Mouse (Mus musculus): Measurements from ENCODE around the gene Lrrc4c.

DNA sequence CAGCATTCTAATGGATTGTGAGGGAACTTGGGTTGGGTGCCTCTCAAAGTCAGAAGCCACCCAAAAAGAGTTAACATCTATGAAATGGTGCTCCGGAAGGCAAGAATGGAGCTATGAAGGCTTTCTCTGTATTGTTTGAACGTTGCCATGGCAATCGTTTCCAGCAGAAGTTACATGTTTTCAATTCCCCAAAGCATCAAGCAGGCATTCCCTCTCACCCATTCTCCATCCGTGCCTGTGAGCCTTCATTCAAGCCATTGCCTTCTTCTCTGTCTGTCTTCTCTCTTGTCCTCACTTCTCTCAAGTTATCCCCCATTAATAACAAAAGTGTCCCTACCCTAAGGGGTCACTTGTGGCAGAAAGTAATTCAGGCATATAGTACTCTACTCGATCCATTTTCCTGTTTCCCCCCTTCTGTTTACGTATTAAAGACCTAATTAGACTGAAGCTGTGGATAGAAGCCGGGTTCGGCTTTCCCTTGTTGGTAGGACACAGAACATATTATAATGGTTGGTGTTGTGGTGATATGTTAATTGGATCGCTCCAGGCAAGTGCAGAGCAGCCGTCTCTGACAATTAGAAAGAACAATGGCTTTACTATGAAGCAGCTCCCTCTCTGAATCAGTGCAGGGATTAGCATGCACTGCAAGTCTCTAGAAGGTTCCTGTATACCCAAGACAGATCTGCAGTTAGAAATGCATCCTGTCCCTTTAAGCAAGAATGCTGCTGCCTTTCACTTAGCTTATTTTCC lies 1160.4 kb downstream of the Lrrc4c start:
- TF ChIP-seq CTCF (IDR thresholded peaks at IDR 0.05; ENCODE audit: borderline replicate concordance, insufficient read depth, low read depth, low read length) (no peak), POLR2A (IDR thresholded peaks at IDR 0.05; ENCODE audit: borderline replicate concordance, insufficient read depth, low read length) (no peak)

Data from cerebellum, adult 2 months (tissue).